Mouse (Mus musculus) G1E (cell line): ENCODE data around the gene Atp5e.

Experiments used
- CTCF ChIP-seq: IDR thresholded peaks from 2 replicates; pipeline ENCODE4 v1.5.1; 2012; ENCODE audit warnings: low read depth, low read length, inconsistent platforms, mixed read lengths
- POLR2AphosphoS5 ChIP-seq: IDR thresholded peaks from 2 replicates; pipeline ENCODE4 v1.6.1; 2012; ENCODE audit warnings: low read depth, low read length, inconsistent platforms; ENCODE audit not compliant: insufficient replicate concordance

DNA sequence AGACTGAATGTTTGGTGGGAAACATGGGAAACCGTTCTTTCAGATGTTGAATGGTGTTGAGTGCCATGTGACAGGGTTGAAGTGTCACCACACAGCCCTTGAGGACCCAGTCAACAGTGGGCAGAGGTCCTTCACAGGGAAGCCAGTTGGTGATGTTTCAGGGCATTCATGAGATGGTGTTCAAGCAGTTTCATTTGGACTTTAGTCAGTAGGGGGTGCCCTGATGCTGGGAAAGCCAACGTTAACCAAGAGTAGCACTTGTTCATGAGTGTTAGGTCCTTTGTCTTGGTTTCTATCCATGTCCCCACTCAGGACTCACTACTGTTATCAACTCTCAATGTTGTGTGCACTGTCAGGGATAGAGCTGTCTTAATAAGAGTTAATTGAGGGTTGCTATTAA lies 29.0 kb upstream of the Atp5e start:
- no peak for TF ChIP-seq CTCF
- no peak for TF ChIP-seq POLR2AphosphoS5
